Mouse (Mus musculus): Measurements from ENCODE around the gene Vrk3. TPM values are rescaled to one million over a fixed set of nuclear protein-coding genes. Genes with fewer than 3 reads are reported as not detected.

Vrk3 gene
- polyA plus RNA-seq, 1 experiment from 2014 or later = 36.7 TPM

DNA sequence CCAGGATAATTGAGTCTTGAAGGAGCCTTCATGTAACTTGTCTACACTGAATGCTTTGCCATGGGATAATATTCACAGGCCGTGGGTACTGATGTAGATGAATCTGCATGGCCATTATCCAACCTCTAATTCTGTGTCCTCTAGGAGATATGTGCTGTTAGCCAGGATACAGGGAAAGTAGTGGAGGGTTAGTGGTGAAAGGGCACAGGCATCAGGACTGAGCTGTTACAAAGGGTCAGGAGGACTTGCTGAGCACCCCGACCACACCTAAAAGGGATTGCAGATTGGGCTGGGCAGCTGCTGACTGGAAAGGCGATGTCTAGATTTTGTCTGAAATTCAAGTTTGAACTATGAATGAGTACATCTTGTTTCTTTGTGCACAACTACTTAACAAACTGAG lies 72.3 kb downstream of the Vrk3 start:
- Histone ChIP-seq H3K4me2 (replicated peaks) (no peak overlapping the region), H3K27ac (no peak overlapping the region), H3K36me3 (peaks cover under 1% of the 10 kb centered on the region; the same call in 1 of the 2 replicates), H3K9ac (no peak overlapping the region), H3K4me3 (no peak overlapping the region), H3K9me3 (no peaks in the 10 kb centered on the region), H3K27me3 (no peaks in the 10 kb centered on the region), H3K4me1 (peaks cover 49% of the 10 kb centered on the region)
- ATAC-seq (ENCODE audit: insufficient number of reproducible peaks, insufficient read depth, low FRiP score, low TSS enrichment) = no peak
- 90% methylated on average over 3 of the region's 3 CpGs for WGBS

DNA sequence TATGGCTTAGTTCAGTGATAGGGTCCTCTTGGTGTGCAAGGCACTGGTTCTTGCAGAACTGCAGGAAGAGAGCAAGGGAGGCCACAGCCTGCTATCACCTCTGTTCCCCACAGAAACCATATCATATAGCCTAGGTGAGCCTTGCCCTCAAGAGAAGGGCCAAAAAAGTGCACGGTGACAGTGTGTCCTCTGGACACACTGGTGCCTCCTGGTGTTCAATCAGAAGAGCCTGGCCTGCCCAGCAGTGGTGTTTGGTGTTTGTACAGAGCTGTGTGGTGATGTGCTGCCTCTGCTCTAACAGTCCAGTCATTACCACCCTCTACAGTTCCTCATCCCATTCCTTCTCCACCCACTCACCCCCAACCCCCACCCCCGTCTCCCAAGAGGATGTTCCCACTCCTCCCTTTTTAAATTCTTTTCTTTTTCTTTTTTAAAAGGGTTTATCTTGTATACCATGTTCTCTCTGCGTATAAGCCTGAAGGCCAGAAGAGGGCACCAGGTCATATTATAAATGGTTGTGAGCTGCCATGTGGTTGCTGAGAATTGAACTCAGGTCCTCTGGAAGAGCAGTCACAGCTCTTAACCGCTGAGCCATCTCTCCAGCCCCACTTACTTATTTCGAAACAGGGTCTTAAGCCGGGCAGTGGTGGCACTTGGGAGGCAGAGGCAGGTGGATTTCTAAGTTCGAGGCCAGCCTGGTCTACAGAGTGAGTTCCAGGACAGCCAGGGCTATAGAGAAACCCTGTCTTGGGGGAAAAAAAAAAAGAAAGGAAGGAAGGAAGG lies 73.6 kb downstream of the Vrk3 start:
- H3K4me3 ChIP-seq = no peak overlapping the region
- 83% methylated on average over 7 of the region's 7 CpGs for WGBS

GRCm38 (mm10) chr7:44823409-44823808 lies 75.2 kb downstream of the Vrk3 start:
- H3K9me3 ChIP-seq = no peaks in the 10 kb centered on the region
- peaks cover 7% of the 10 kb centered on the region for H3K36me3 ChIP-seq

More for the DNA sequence above, 73.6 kb downstream of the Vrk3 start:
- Histone ChIP-seq H3K9me3 (no peaks in the 10 kb centered on the region), H3K4me2 (replicated peaks) (no peak overlapping the region), H3K36me3 (peaks cover 3% of the 10 kb centered on the region; the same call in 1 of the 2 replicates), H3K27me3 (no peaks in the 10 kb centered on the region), H3K9ac (no peak overlapping the region), H3K27ac (no peak overlapping the region), H3K4me1 (peaks cover 49% of the 10 kb centered on the region)
- no peak for ATAC-seq (ENCODE audit: insufficient number of reproducible peaks, insufficient read depth, low FRiP score, low TSS enrichment)

GRCm38 (mm10) chr7:44824872-44825271 lies 76.7 kb downstream of the Vrk3 start:
- no peak overlapping the region for H3K4me3 ChIP-seq
- ATAC-seq (ENCODE audit: insufficient number of reproducible peaks, insufficient read depth, low FRiP score, low TSS enrichment) = no peak
- H3K9me3 ChIP-seq = no peaks in the 10 kb centered on the region
- 31% methylated on average over 3 of the region's 3 CpGs for WGBS
- H3K27ac ChIP-seq = no peak overlapping the region
- no peak overlapping the region for H3K4me2 ChIP-seq (replicated peaks)
- H3K4me1 ChIP-seq = peaks cover 24% of the 10 kb centered on the region
- peaks cover 22% of the 10 kb centered on the region for H3K36me3 ChIP-seq
- H3K27me3 ChIP-seq = no peaks in the 10 kb centered on the region
- no peak overlapping the region for H3K9ac ChIP-seq

More at GRCm38 (mm10) chr7:44823409-44823808, 75.2 kb downstream of the Vrk3 start:
- ATAC-seq (ENCODE audit: insufficient number of reproducible peaks, insufficient read depth, low FRiP score, low TSS enrichment) = no peak
- Histone ChIP-seq H3K4me1 (peaks cover 38% of the 10 kb centered on the region), H3K27ac (no peak overlapping the region), H3K4me2 (replicated peaks) (no peak overlapping the region), H3K27me3 (no peaks in the 10 kb centered on the region), H3K4me3 (no peak overlapping the region), H3K9ac (no peak overlapping the region)
- WGBS = 50% methylated on average over 7 of the region's 7 CpGs

- no peak overlapping the region for H3K4me3 ChIP-seq
- H3K36me3 ChIP-seq = peaks cover 41% of the 10 kb centered on the region
- peaks cover 19% of the 10 kb centered on the region; the same call in 1 of the 2 replicates for H3K4me1 ChIP-seq
- H3K27ac ChIP-seq = no peak overlapping the region
- no peak overlapping the region for H3K4me2 ChIP-seq (replicated peaks)
- ATAC-seq (ENCODE audit: insufficient number of reproducible peaks, insufficient read depth, low FRiP score, low TSS enrichment) = no peak
- no peak overlapping the region for H3K9ac ChIP-seq
- no peaks in the 10 kb centered on the region for H3K9me3 ChIP-seq
- no peaks in the 10 kb centered on the region for H3K27me3 ChIP-seq
- 92% methylated on average over 3 of the region's 3 CpGs for WGBS
Observed at GRCm38 (mm10) chr7:44826771-44827170, 78.6 kb downstream of the Vrk3 start.

Other genes starting within 250 kb of the Vrk3 start
- gene Mybpc2, start 223.8 kb upstream of the Vrk3 start, polyA plus RNA-seq (2016; fragmentation: Nextera tagmentation; extraction: Ambion mirVana) = 0.06 TPM in 2 replicates
- gene Spib, start 216.3 kb upstream of the Vrk3 start, polyA plus RNA-seq (2016; fragmentation: Nextera tagmentation; extraction: Ambion mirVana) = 0.10 TPM in 1 of 2 replicates, not detected in the other
- 125 and 130 TPM in 2 replicates for gene Pold1, start 199.6 kb upstream of the Vrk3 start, polyA plus RNA-seq (2016; fragmentation: Nextera tagmentation; extraction: Ambion mirVana)
- 68.1 and 68.6 TPM in 2 replicates for gene Nr1h2, start 194.5 kb upstream of the Vrk3 start, polyA plus RNA-seq (2016; fragmentation: Nextera tagmentation; extraction: Ambion mirVana)
- gene Napsa, start 176.0 kb upstream of the Vrk3 start, polyA plus RNA-seq (2016; fragmentation: Nextera tagmentation; extraction: Ambion mirVana) = 1.1 and 1.3 TPM in 2 replicates
- 0.70 and 0.79 TPM in 2 replicates for gene Kcnc3, start 157.7 kb upstream of the Vrk3 start, polyA plus RNA-seq (2016; fragmentation: Nextera tagmentation; extraction: Ambion mirVana)
- 6.5 and 6.8 TPM in 2 replicates for gene Myh14, start 77.6 kb upstream of the Vrk3 start, polyA plus RNA-seq (2016; fragmentation: Nextera tagmentation; extraction: Ambion mirVana)
- gene Izumo2, start 39.7 kb upstream of the Vrk3 start, polyA plus RNA-seq (2016; fragmentation: Nextera tagmentation; extraction: Ambion mirVana) = not detected in 2 replicates
- gene Zfp473, start 2.6 kb downstream of the Vrk3 start, polyA plus RNA-seq (2016; fragmentation: Nextera tagmentation; extraction: Ambion mirVana) = 2.3 and 2.6 TPM in 2 replicates
- gene Nup62, start 67.7 kb downstream of the Vrk3 start, polyA plus RNA-seq (2016; fragmentation: Nextera tagmentation; extraction: Ambion mirVana) = 102 and 104 TPM in 2 replicates
- gene Il4i1, start 68.0 kb downstream of the Vrk3 start, polyA plus RNA-seq (2016; fragmentation: Nextera tagmentation; extraction: Ambion mirVana) = 1.2 and 2.5 TPM in 2 replicates
- gene Atf5, start 68.2 kb downstream of the Vrk3 start, polyA plus RNA-seq (2016; fragmentation: Nextera tagmentation; extraction: Ambion mirVana) = 5.3 and 5.8 TPM in 2 replicates
- gene Akt1s1, start 100.6 kb downstream of the Vrk3 start, polyA plus RNA-seq (2016; fragmentation: Nextera tagmentation; extraction: Ambion mirVana) = 116 and 120 TPM in 2 replicates
- 94.3 and 105 TPM in 2 replicates for gene Tbc1d17, start 100.7 kb downstream of the Vrk3 start, polyA plus RNA-seq (2016; fragmentation: Nextera tagmentation; extraction: Ambion mirVana)
- gene Pnkp, start 108.7 kb downstream of the Vrk3 start, polyA plus RNA-seq (2016; fragmentation: Nextera tagmentation; extraction: Ambion mirVana) = 29.0 and 30.4 TPM in 2 replicates
- gene Ptov1, start 121.4 kb downstream of the Vrk3 start, polyA plus RNA-seq (2016; fragmentation: Nextera tagmentation; extraction: Ambion mirVana) = 696 and 750 TPM in 2 replicates
- 113 and 123 TPM in 2 replicates for gene Med25, start 144.3 kb downstream of the Vrk3 start, polyA plus RNA-seq (2016; fragmentation: Nextera tagmentation; extraction: Ambion mirVana)
- gene Fuz, start 147.7 kb downstream of the Vrk3 start, polyA plus RNA-seq (2016; fragmentation: Nextera tagmentation; extraction: Ambion mirVana) = 22.4 and 23.3 TPM in 2 replicates
- gene Ap2a1, start 181.1 kb downstream of the Vrk3 start, polyA plus RNA-seq (2016; fragmentation: Nextera tagmentation; extraction: Ambion mirVana) = 76.3 and 84.7 TPM in 2 replicates
- gene Tsks, start 194.8 kb downstream of the Vrk3 start, polyA plus RNA-seq (2016; fragmentation: Nextera tagmentation; extraction: Ambion mirVana) = 0.11 and 0.19 TPM in 2 replicates
- gene Cpt1c, start 226.4 kb downstream of the Vrk3 start, polyA plus RNA-seq (2016; fragmentation: Nextera tagmentation; extraction: Ambion mirVana) = 32.9 and 35.6 TPM in 2 replicates
- gene Prmt1, start 238.2 kb downstream of the Vrk3 start, polyA plus RNA-seq (2016; fragmentation: Nextera tagmentation; extraction: Ambion mirVana) = 660 and 677 TPM in 2 replicates
- gene Irf3, start 249.2 kb downstream of the Vrk3 start, polyA plus RNA-seq (2016; fragmentation: Nextera tagmentation; extraction: Ambion mirVana) = 93.3 and 95.7 TPM in 2 replicates